Mouse (Mus musculus) kidney, adult 8-10 months (tissue): ENCODE data around the gene Mindy4.

Experiments
- DNase-seq, 2 experiments: peaks; one replicate each; pipeline ENCODE4 v3.0.0; 2022

Mindy4 gene

DNA sequence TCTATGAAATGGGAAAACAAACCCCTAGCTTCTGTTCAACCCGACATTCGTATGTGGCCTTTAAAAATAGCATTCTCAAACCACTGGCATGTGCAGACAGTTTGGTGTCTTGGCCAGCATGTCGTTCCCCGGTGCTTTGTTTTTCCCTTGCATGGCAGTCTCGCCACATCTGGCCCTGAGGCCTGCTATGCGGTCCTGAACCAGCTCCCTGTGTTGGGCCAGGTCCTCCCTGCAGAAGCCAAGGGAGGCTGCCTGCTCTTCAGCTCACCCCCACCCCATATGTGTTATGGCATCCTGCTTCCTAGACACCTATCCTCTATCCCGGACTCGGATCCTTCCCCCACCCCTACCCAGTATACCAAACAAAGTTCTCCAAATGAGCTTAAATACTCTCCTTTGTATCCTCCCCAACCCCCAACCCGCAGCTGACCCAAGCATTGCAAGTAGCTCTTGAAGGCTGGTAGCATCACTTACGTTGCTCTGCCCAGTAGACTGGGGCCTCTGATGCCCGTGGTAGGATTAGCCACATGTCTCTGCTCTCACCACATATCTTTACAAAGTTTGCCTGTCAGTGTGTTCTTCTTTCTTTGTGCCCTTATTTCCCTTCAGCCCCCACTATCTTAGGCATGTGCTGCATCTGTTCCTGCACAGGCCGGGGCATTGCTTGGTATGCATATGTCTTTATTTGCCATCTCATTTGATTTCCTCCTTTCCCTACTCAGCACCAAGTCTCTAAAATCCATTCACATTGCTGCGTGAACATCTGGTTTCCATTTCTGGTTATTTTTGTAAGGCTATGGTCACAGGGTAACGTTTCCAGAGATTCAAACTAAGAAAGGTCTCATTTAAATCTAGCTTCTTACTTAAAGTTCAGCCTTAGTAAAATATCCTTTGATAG, 55.5 kb downstream of the Mindy4 start:
- DNase-seq = no peak

GRCm38 (mm10) chr6:55262161-55262560, 59.0 kb downstream of the Mindy4 start:
- no peak for DNase-seq

DNA sequence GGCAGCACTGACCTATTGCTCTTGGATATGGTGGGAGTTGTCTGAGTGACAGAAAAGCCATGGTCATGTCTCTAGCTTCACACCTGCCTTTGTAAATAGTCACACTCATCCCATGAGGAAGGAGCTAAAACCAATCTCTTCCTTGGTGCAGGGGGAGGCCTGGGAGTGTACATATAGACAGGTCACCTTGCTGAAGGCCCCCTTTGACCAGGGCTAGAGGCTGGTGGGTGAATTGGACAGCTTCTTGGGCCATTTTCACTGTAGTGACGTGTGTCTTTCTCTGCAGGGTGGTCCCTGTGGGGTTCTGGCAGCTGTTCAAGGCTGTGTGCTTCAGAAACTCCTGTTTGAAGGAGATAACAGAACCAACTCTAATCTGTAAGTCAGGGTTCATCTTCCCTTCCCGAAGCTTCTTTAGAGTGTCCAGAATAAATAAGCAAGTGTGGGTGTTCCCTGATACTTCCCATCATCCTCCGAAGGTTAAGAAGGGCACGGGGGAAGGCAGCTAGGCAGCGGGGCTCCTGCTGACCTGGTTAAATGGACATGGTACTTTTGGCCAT, 60.4 kb downstream of the Mindy4 start:
- no peak for DNase-seq

- DNase-seq = no peak
These were observed 61.7 kb downstream of the Mindy4 start for GRCm38 (mm10) chr6:55264741-55265366.

GRCm38 (mm10) chr6:55272952-55273351, 69.8 kb downstream of the Mindy4 start:
- DNase-seq = no peak

DNA sequence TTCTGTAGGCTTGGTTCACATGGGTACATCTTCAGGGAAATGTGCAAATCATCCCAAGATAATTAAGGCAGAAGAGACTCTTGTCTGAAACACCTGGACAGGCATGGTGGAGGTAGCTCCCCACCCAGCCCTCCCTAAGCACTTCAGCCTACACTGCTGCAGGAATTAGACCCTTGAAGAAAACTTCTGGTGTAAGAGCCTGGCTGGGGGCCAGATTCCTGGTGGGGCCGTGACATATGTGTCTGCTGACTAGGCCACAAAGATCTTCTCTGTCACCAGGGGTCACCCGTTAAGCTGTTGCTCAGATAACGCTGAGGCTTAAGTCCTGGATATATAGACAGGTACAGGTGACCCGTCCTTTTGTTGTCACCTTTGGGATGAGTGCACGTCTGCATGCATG, 70.3 kb downstream of the Mindy4 start:
- no peak for DNase-seq

- no peak for DNase-seq
These were observed 71.8 kb downstream of the Mindy4 start for GRCm38 (mm10) chr6:55275000-55275399.

DNA sequence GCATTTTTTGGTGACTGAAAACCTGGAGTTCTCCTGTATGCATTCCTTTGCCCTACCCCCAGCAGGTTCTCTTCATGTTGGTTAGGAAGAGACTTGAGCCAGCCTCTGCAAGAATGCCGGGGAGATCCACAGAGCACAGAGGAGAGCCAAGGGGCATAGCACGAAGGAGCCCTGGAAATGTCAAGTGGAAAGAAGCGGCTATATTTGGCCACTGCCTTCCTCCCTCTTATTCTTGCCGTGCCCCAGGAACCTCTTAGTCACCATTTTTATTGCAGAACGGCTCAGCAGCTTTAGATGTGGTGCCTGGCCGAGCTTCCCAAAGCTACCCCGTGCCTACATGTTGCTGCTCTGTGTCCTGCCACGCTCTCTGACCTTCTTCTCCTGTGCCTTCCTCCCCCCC, 72.6 kb downstream of the Mindy4 start:
- DNase-seq = no peak

DNA sequence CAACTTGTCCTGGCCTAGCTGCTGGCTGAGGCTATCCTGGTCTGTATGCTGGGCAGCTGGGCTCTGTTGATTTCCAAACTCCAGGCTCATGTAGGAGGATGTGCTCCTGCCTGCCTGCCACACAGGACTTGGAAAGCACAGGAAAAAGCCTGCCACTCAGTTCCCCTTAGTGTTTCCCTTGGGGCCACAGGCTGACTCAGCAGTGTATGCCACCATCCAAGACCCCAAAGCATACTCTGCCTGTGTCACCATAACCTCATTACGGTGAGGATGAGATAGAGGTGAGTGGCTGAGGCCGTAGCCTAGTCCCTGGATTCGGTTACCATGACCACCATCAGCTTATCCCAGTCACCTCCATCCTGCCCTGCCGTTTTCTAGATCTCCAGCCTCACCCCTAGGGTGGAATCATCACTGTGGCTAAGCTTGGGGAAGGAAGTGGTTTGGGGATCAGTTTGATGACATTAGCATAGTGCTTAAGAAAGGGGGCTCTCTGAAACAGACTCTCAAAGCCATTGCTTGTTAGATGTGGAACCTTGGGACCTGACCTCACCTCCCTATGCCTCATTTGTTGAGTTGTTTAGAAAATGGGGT, 73.6 kb downstream of the Mindy4 start:
- DNase-seq = no peak

- DNase-seq = no peak
These were observed 74.9 kb downstream of the Mindy4 start for GRCm38 (mm10) chr6:55278086-55278485.

- peak; percentile 63 to 64 for DNase-seq
These were observed 75.3 kb downstream of the Mindy4 start for GRCm38 (mm10) chr6:55278520-55278919.

DNA sequence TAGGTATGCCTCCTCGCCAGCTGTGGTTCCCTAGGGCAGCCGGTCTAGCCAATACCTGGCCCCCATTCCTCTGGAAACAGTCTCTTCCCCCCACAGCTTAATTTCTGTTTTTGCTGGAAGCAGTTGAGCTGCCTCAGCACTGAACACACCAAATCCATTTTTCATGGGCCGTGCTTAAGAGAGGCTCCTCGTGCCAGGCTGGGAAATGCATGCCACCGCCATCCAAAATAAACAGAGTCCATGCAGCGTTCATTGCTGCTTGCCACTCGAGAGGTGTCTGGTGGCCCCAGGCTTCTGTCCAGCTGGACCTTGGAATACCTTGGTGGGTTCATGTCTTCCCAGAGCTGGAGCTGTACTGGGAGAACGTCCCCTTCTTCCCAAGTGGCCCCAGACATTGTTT, 77.8 kb downstream of the Mindy4 start:
- DNase-seq = no peak

- no peak for DNase-seq
These were observed 78.5 kb downstream of the Mindy4 start for GRCm38 (mm10) chr6:55281687-55282086.

DNA sequence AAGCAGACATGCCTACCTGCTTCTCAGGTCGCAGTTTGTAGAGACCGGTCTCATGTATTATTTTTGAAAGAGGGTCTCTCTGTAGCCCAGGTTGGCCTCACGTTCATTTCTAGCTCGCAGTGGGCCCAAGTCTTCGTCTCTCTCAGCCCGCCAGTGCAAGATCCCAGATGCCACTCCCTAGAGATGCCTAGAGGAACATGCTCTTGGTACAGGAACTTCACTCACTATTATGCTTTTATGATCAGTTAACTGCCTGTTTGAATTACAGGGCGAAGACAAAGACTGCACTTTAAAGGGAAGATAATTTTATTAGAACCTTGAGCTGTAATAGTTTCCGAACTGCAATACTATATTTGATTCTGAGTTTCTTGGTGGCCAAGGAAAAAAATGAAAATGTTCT, 79.2 kb downstream of the Mindy4 start:
- no peak for DNase-seq

- no peak for DNase-seq
These were observed 82.0 kb downstream of the Mindy4 start for GRCm38 (mm10) chr6:55285218-55285617.

GRCm38 (mm10) chr6:55288007-55288602, 84.9 kb downstream of the Mindy4 start:
- DNase-seq = peak; percentile 33 to 45

- DNase-seq = peak; percentile 30 to 31
These were observed 91.5 kb downstream of the Mindy4 start for GRCm38 (mm10) chr6:55294549-55295131.

- DNase-seq = peak in 1 of 2 experiments; percentile 24
These were observed 92.1 kb downstream of the Mindy4 start for GRCm38 (mm10) chr6:55295325-55295724.

- peak; percentile 54 to 61 for DNase-seq
These were observed 96.3 kb downstream of the Mindy4 start for GRCm38 (mm10) chr6:55299482-55299881.

DNA sequence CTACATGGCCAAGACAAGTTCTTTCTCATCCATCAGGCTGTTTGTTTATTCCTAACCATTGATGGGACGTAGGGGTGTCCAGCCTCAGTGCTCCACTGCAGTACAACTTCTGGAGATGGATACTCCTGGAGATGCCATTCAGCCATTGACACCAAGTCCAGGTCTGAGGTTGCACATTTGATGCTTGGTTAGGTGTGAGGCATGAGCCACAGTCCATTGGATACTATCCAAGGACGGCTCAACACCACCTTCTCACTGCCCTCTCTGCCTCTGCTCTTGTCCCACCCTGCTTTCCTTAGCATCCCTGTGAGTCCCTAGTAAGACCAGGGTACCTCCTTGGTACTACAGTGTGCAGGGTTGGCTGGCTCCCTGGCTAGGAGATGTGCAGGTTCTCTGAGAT, 96.7 kb downstream of the Mindy4 start:
- DNase-seq = peak; percentile 47 to 77

DNA sequence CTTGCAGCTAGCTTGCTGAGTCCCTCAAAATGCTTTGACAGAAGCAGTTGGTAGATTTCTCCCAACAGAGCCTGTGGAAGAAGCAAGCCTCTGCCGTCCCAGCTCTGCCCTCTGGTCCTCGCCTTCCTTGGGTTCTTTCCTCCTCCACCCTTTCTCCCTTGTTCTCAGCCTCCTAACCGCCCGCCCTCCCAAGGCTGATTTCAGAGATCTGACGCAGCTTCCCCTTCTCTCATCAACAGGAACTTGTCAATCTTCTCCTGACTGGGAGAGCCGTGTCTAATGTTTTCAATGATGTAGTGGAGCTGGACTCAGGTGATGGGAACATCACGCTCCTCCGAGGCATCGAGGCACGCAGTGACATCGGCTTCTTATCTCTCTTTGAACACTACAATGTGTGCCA, 97.5 kb downstream of the Mindy4 start:
- no peak for DNase-seq

- DNase-seq = no peak
These were observed 107.0 kb downstream of the Mindy4 start for GRCm38 (mm10) chr6:55310179-55310578.

DNA sequence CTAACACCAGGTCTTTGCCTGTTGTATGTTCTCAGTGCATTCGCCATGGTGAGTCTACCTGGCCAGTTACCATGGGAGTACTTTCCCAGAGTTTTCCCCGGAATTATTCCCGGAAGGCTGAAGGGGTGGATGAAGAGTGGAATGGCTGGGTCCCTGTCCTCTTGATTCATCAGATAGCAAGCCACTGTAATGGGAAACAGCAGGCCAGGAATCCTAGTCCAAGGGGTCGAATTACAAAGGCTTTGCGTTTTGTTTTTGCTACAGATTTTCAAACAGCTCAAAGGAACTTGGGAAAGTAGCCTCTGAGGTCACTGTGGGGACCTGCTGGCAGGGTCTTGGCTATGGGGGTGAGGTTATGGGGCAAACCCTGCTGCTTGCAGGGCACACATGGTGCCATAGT, 108.8 kb downstream of the Mindy4 start:
- no peak for DNase-seq
